Comparison of ENCODE assay signal across 18 mouse cellular contexts in genomic region chr4:135357221-135357920, GRCm38 (mm10). TPM values are rescaled to one million over a fixed set of nuclear protein-coding genes. Genes with fewer than 3 reads are reported as not detected.
A peak's percentile ranks its signal among the peaks of the same experiment; 100 is the strongest.
DNase-seq lines count a peak whose midpoint lies in the region; ATAC-seq lines count a peak whose summit lies in the region.
"Had no signal": no experiment of that assay in that cellular context is flagged by ENCODE, and none has a peak within 500 bp of the region (broad histone marks: within the 10 kb centered on the region; RNA-seq: fewer than 3 reads in every experiment).

No protein-coding gene starts in this region.

- no peaks in the 10 kb centered on the region for H3K9me3 ChIP-seq in heart, embryonic 10.5 days
- H3K9me3 ChIP-seq in midbrain, embryonic 11.5 days (ENCODE audit: control insufficient read depth, low read length), result no peaks in the 10 kb centered on the region
- H3K9me3 ChIP-seq: embryonic facial prominence, embryonic 10.5 days; forebrain, embryonic 15.5 days; midbrain, embryonic 12.5 days; neural tube, embryonic 13.5 days had no signal

- H3K4me2 ChIP-seq in midbrain, embryonic 11.5 days, result no peak overlapping the region
- H3K4me2 ChIP-seq: forebrain, embryonic 15.5 days; midbrain, embryonic 12.5 days; neural tube, embryonic 13.5 days had no signal

- H3K4me3 ChIP-seq in heart, embryonic 10.5 days, result no peak overlapping the region
- H3K4me3 ChIP-seq in midbrain, embryonic 11.5 days (ENCODE audit: low read depth, low read length), result no peak overlapping the region
- H3K4me3 ChIP-seq: embryonic facial prominence, embryonic 10.5 days; forebrain, embryonic 15.5 days; midbrain, embryonic 12.5 days; neural tube, embryonic 13.5 days had no signal

- no peak overlapping the region for H3K9ac ChIP-seq in midbrain, embryonic 11.5 days (ENCODE audit: low read length)
- H3K9ac ChIP-seq: forebrain, embryonic 15.5 days; lung, embryonic 14.5 days; midbrain, embryonic 12.5 days; neural tube, embryonic 13.5 days had no signal

- ATAC-seq in megakaryocyte-erythroid progenitor cell, adult 5-6 weeks (replicated peaks; ENCODE audit: low FRiP score, low TSS enrichment, poor library complexity, severe bottlenecking), result no peak
- ATAC-seq in midbrain, embryonic 11.5 days (ENCODE audit: low FRiP score), result no peak
- ATAC-seq: forebrain, embryonic 15.5 days; hindbrain, embryonic 16.5 days had no signal

- no peak overlapping the region for H3K27ac ChIP-seq in heart, embryonic 10.5 days
- H3K27ac ChIP-seq in midbrain, embryonic 11.5 days (ENCODE audit: low read depth, low read length), result no peak overlapping the region
- H3K27ac ChIP-seq: embryonic facial prominence, embryonic 10.5 days; forebrain, embryonic 15.5 days; midbrain, embryonic 12.5 days; neural tube, embryonic 13.5 days had no signal

- H3K4me1 ChIP-seq in heart, embryonic 10.5 days, result peaks cover 9% of the 10 kb centered on the region
- 0 out of 2 replicates have a peak, but pooled peaks cover 2% of the 10 kb centered on the region for H3K4me1 ChIP-seq in midbrain, embryonic 11.5 days (ENCODE audit: control insufficient read depth, insufficient read depth, low read length)

- 81% methylated on average over 12 of the region's 12 CpGs for whole genome bisulfite sequencing in heart, embryonic 10.5 days
- WGBS in midbrain, embryonic 11.5 days, result 89% methylated on average over 12 of the region's 12 CpGs

- no peaks in the 10 kb centered on the region for H3K36me3 ChIP-seq in heart, embryonic 10.5 days
- no peaks in the 10 kb centered on the region for H3K36me3 ChIP-seq in midbrain, embryonic 11.5 days (ENCODE audit: control insufficient read depth, insufficient read depth, low read length)
- H3K36me3 ChIP-seq: embryonic facial prominence, embryonic 10.5 days; forebrain, embryonic 15.5 days; midbrain, embryonic 12.5 days; neural tube, embryonic 13.5 days had no signal

- DNase-seq in heart, adult 11 months, result peak; percentile 86
- DNase-seq in heart, embryonic 10.5 days (ENCODE audit: low spot score), result no peak
- peak; percentile 65 for DNase-seq in kidney, adult 18-20 months
- peak; percentile 38 for DNase-seq in kidney, postnatal 10 days
- peak; percentile 18 for DNase-seq in lung, postnatal 14 days
- no peak for DNase-seq in left cerebral cortex, adult 9 months (ENCODE audit: low spot score in 2 of 2)
- DNase-seq in midbrain, embryonic 11.5 days (ENCODE audit: low spot score, missing footprints), result no peak
- DNase-seq: heart, postnatal 4 days; lung, embryonic 14.5 days; right cerebral cortex, postnatal 14 days; thymus, postnatal 25 days had no signal

- peaks cover 12% of the 10 kb centered on the region; the same call in 1 of the 2 replicates for H3K27me3 ChIP-seq in heart, embryonic 10.5 days (ENCODE audit: insufficient read depth, poor library complexity, severe bottlenecking)
- no peaks in the 10 kb centered on the region for H3K27me3 ChIP-seq in midbrain, embryonic 11.5 days (ENCODE audit: control insufficient read depth, insufficient read depth, low read length)
- H3K27me3 ChIP-seq: forebrain, embryonic 15.5 days; neural tube, embryonic 13.5 days had no signal

RNA-seq across cellular contexts. Expression of gene Srrm1, which starts 4.2 kb away (rescaled TPM):
- 162 and 193 TPM in 2 replicates for polyA plus RNA-seq in heart, embryonic 10.5 days (2016; fragmentation: Nextera tagmentation; extraction: Ambion mirVana)
- 346 and 399 TPM in 2 replicates for total RNA-seq in megakaryocyte-erythroid progenitor cell, adult 5-6 weeks (2014; fragmentation: Nextera tagmentation)
- total RNA-seq in megakaryocyte-erythroid progenitor cell, adult 5-6 weeks (2017), result 181 and 189 TPM in 2 replicates
- polyA plus RNA-seq in midbrain, embryonic 11.5 days (2014; fragmentation: Nextera tagmentation; extraction: Ambion mirVana), result 225 and 257 TPM in 2 replicates

RNA-seq across cellular contexts. Expression of gene Ncmap, which starts 40.7 kb away (rescaled TPM):
- polyA plus RNA-seq in heart, embryonic 10.5 days (2016; fragmentation: Nextera tagmentation; extraction: Ambion mirVana), result 0.46 and 1.2 TPM in 2 replicates
- 0.81 TPM in 1 of 2 replicates, not detected in the other for total RNA-seq in megakaryocyte-erythroid progenitor cell, adult 5-6 weeks (2014; fragmentation: Nextera tagmentation)
- total RNA-seq in megakaryocyte-erythroid progenitor cell, adult 5-6 weeks (2017), result not detected in 2 replicates
- 0.40 and 0.63 TPM in 2 replicates for polyA plus RNA-seq in midbrain, embryonic 11.5 days (2014; fragmentation: Nextera tagmentation; extraction: Ambion mirVana)
- total RNA-seq: granulocyte monocyte progenitor cell, adult 5-6 weeks had no signal

Comparison
In these comparisons a context has a peak if more than half of its experiments do, and no peak if none do; other contexts are left out.
1. DNase-seq: peak in heart, adult 11 months (single experiment), kidney, adult 18-20 months (single experiment), kidney, postnatal 10 days (single experiment) and lung, postnatal 14 days (single experiment); none in heart, embryonic 10.5 days (single experiment), left cerebral cortex, adult 9 months (0 of 2) and midbrain, embryonic 11.5 days (single experiment).